Mouse (Mus musculus): Measurements from ENCODE around the gene Zdhhc3. TPM values are rescaled to one million over a fixed set of nuclear protein-coding genes. Genes with fewer than 3 reads are reported as not detected.

The Zdhhc3 gene
- polyA plus RNA-seq, 1 experiment: 89.6 TPM

- DNase-seq (ENCODE audit: low read depth, low spot score): peak; percentile 43
Measured at GRCm38 (mm10) chr9:123123571-123124412, 10.8 kb upstream of the Zdhhc3 start.

GRCm38 (mm10) chr9:123123017-123123416, 10.0 kb upstream of the Zdhhc3 start:
- DNase-seq (ENCODE audit: low read depth, low spot score): no peak
- WGBS: 89% methylated on average over 3 of the region's 3 CpGs

More at GRCm38 (mm10) chr9:123123571-123124412, 10.8 kb upstream of the Zdhhc3 start:
- WGBS: 45% methylated on average over 6 of the region's 6 CpGs

- 93% methylated on average over 1 of the region's 1 CpGs for WGBS
- no peak for DNase-seq (ENCODE audit: low read depth, low spot score)
Measured at GRCm38 (mm10) chr9:123115566-123115965, 2.6 kb upstream of the Zdhhc3 start.

GRCm38 (mm10) chr9:123113931-123114330, 926 bp upstream of the Zdhhc3 start:
- no peak for DNase-seq (ENCODE audit: low read depth, low spot score)
- 28% methylated on average over 6 of the region's 6 CpGs for WGBS

GRCm38 (mm10) chr9:123111751-123112221, 1.2 kb downstream of the Zdhhc3 start:
- WGBS: 22% methylated on average over 8 of the region's 8 CpGs
- peak; percentile 55 for DNase-seq (ENCODE audit: low read depth, low spot score)

GRCm38 (mm10) chr9:123109188-123109587, 3.8 kb downstream of the Zdhhc3 start:
- DNase-seq (ENCODE audit: low read depth, low spot score): no peak
- WGBS: 72% methylated on average over 7 of the region's 7 CpGs

- no peak for DNase-seq (ENCODE audit: low read depth, low spot score)
- WGBS: 85% methylated on average over 4 of the region's 4 CpGs
Measured at GRCm38 (mm10) chr9:123107186-123107585, 5.8 kb downstream of the Zdhhc3 start.

GRCm38 (mm10) chr9:123104362-123104761, 8.6 kb downstream of the Zdhhc3 start:
- DNase-seq (ENCODE audit: low read depth, low spot score): no peak

GRCm38 (mm10) chr9:123103425-123103824, 9.6 kb downstream of the Zdhhc3 start:
- DNase-seq (ENCODE audit: low read depth, low spot score): no peak

- no peak for DNase-seq (ENCODE audit: low read depth, low spot score)
- WGBS: 89% methylated on average over 16 of the region's 16 CpGs
Measured at GRCm38 (mm10) chr9:123099631-123100455, 13.2 kb downstream of the Zdhhc3 start.

- WGBS: 84% methylated on average over 4 of the region's 4 CpGs
- no peak for DNase-seq (ENCODE audit: low read depth, low spot score)
Measured at GRCm38 (mm10) chr9:123090844-123091243, 22.2 kb downstream of the Zdhhc3 start.

GRCm38 (mm10) chr9:123087558-123087957, 25.4 kb downstream of the Zdhhc3 start:
- 67% methylated on average over 3 of the region's 3 CpGs for WGBS
- no peak for DNase-seq (ENCODE audit: low read depth, low spot score)

GRCm38 (mm10) chr9:123085373-123085772, 27.6 kb downstream of the Zdhhc3 start:
- 69% methylated on average over 1 of the region's 1 CpGs for WGBS
- no peak for DNase-seq (ENCODE audit: low read depth, low spot score)

- 89% methylated on average over 1 of the region's 1 CpGs for WGBS
Measured at GRCm38 (mm10) chr9:123080796-123081195, 32.2 kb downstream of the Zdhhc3 start.

GRCm38 (mm10) chr9:123080355-123080754, 32.6 kb downstream of the Zdhhc3 start:
- WGBS: 98% methylated on average over 7 of the region's 7 CpGs
- DNase-seq (ENCODE audit: low read depth, low spot score): no peak

More at GRCm38 (mm10) chr9:123080796-123081195, 32.2 kb downstream of the Zdhhc3 start:
- no peak for DNase-seq (ENCODE audit: low read depth, low spot score)

- DNase-seq (ENCODE audit: low read depth, low spot score): no peak
- 83% methylated on average over 5 of the region's 5 CpGs for WGBS
Measured at GRCm38 (mm10) chr9:123079149-123079548, 33.9 kb downstream of the Zdhhc3 start.

GRCm38 (mm10) chr9:123060172-123060571, 52.8 kb downstream of the Zdhhc3 start:
- WGBS: 29% methylated on average over 3 of the region's 3 CpGs
- no peak for DNase-seq (ENCODE audit: low read depth, low spot score)

GRCm38 (mm10) chr9:123058724-123059292, 54.2 kb downstream of the Zdhhc3 start:
- DNase-seq (ENCODE audit: low read depth, low spot score): no peak

GRCm38 (mm10) chr9:123047665-123048064, 65.3 kb downstream of the Zdhhc3 start:
- WGBS: 73% methylated on average over 1 of the region's 1 CpGs
- DNase-seq (ENCODE audit: low read depth, low spot score): no peak

GRCm38 (mm10) chr9:123034426-123034825, 78.6 kb downstream of the Zdhhc3 start, which contains the start of gene Tgm4:
Tgm4 (plus strand) TSS chr9:123034726.
- no peak for DNase-seq (ENCODE audit: low read depth, low spot score)
- 65% methylated on average over 4 of the region's 4 CpGs for WGBS

All from large intestine, adult 2 months (tissue).